Mouse (Mus musculus): ENCODE measurements around the gene Endou. TPM values are rescaled to one million over a fixed set of nuclear protein-coding genes. Genes with fewer than 3 reads are reported as not detected.
A peak's percentile ranks its signal among the peaks of the same experiment; 100 is the strongest.

Endou gene
- polyA plus RNA-seq, 1 experiment from 2014 or later = 0.20 TPM

- H3K4me2 ChIP-seq (ENCODE audit: low read depth) = no peak overlapping the region
- WGBS = 66% methylated on average over 6 of the region's 6 CpGs
- no peak overlapping the region for H3K9ac ChIP-seq (ENCODE audit: low read length)
- no peak overlapping the region for H3K27ac ChIP-seq (ENCODE audit: low read depth, low read length)
- H3K27me3 ChIP-seq (ENCODE audit: control insufficient read depth, insufficient read depth, low read length) = no peaks in the 10 kb centered on the region
- no peaks in the 10 kb centered on the region for H3K9me3 ChIP-seq (ENCODE audit: control insufficient read depth, low read length)
- no peak for DNase-seq (ENCODE audit: low spot score)
- H3K4me3 ChIP-seq (ENCODE audit: low read depth, low read length) = no peak overlapping the region
- H3K36me3 ChIP-seq (ENCODE audit: control insufficient read depth, insufficient read depth, low read length) = no peaks in the 10 kb centered on the region
- no peaks in the 10 kb centered on the region for H3K4me1 ChIP-seq (ENCODE audit: control insufficient read depth, insufficient read depth, low read length)
- ATAC-seq (ENCODE audit: insufficient read depth, low FRiP score, low TSS enrichment) = no peak
Observed at GRCm38 (mm10) chr15:97712546-97712945, 18.6 kb downstream of the Endou start.

- no peaks in the 10 kb centered on the region for H3K4me1 ChIP-seq (ENCODE audit: control insufficient read depth, insufficient read depth, low read length)
- ATAC-seq (ENCODE audit: insufficient read depth, low FRiP score, low TSS enrichment) (no peak), DNase-seq (ENCODE audit: low spot score) (peak; percentile 19)
- H3K4me2 ChIP-seq (ENCODE audit: low read depth) = no peak overlapping the region
- no peaks in the 10 kb centered on the region for H3K36me3 ChIP-seq (ENCODE audit: control insufficient read depth, insufficient read depth, low read length)
- no peak overlapping the region for H3K9ac ChIP-seq (ENCODE audit: low read length)
- no peak overlapping the region for H3K4me3 ChIP-seq (ENCODE audit: low read depth, low read length)
- 46% methylated on average over 6 of the region's 6 CpGs for WGBS
- H3K9me3 ChIP-seq (ENCODE audit: control insufficient read depth, low read length) = no peaks in the 10 kb centered on the region
- no peak overlapping the region for H3K27ac ChIP-seq (ENCODE audit: low read depth, low read length)
- no peaks in the 10 kb centered on the region for H3K27me3 ChIP-seq (ENCODE audit: control insufficient read depth, insufficient read depth, low read length)
Observed at GRCm38 (mm10) chr15:97710906-97711305, 20.2 kb downstream of the Endou start.

GRCm38 (mm10) chr15:97705211-97706050, 25.7 kb downstream of the Endou start, which contains the start of gene Rpap3:
TSS of gene Rpap3 (minus strand) at chr15:97705825.
- ATAC-seq (ENCODE audit: insufficient read depth, low FRiP score, low TSS enrichment) (peak; percentile 86), DNase-seq (ENCODE audit: low spot score) (peak; percentile 89)
- H3K4me2 ChIP-seq (ENCODE audit: low read depth) = peak within 1 kb of the TSS; percentile 81
- H3K36me3 ChIP-seq (ENCODE audit: control insufficient read depth, insufficient read depth, low read length) = peaks cover 2% of the 10 kb centered on the region; the same call in 1 of the 2 replicates
- peaks cover 4% of the 10 kb centered on the region; the same call in 1 of the 2 replicates for H3K4me1 ChIP-seq (ENCODE audit: control insufficient read depth, insufficient read depth, low read length)
- peak within 1 kb of the TSS; percentile 94 for H3K4me3 ChIP-seq (ENCODE audit: low read depth, low read length)
- peak within 1 kb of the TSS; percentile 89 for H3K9ac ChIP-seq (ENCODE audit: low read length)
- H3K27me3 ChIP-seq (ENCODE audit: control insufficient read depth, insufficient read depth, low read length) = no peaks in the 10 kb centered on the region
- peak within 1 kb of the TSS; percentile 58; the same call in 1 of the 2 replicates for H3K27ac ChIP-seq (ENCODE audit: low read depth, low read length)
- no peaks in the 10 kb centered on the region for H3K9me3 ChIP-seq (ENCODE audit: control insufficient read depth, low read length)
- under 1% methylated on average over 50 of the region's 71 CpGs for WGBS

GRCm38 (mm10) chr15:97696616-97697015, 34.5 kb downstream of the Endou start:
- H3K36me3 ChIP-seq (ENCODE audit: control insufficient read depth, insufficient read depth, low read length) = peaks cover 3% of the 10 kb centered on the region

GRCm38 (mm10) chr15:97693411-97693810, 37.7 kb downstream of the Endou start:
- Histone ChIP-seq H3K4me2 (ENCODE audit: low read depth) (no peak overlapping the region), H3K36me3 (ENCODE audit: control insufficient read depth, insufficient read depth, low read length) (peaks cover 3% of the 10 kb centered on the region), H3K27me3 (ENCODE audit: control insufficient read depth, insufficient read depth, low read length) (no peaks in the 10 kb centered on the region), H3K4me1 (ENCODE audit: control insufficient read depth, insufficient read depth, low read length) (no peaks in the 10 kb centered on the region), H3K4me3 (ENCODE audit: low read depth, low read length) (no peak overlapping the region), H3K9ac (ENCODE audit: low read length) (no peak overlapping the region), H3K9me3 (ENCODE audit: control insufficient read depth, low read length) (no peaks in the 10 kb centered on the region), H3K27ac (ENCODE audit: low read depth, low read length) (no peak overlapping the region)
- ATAC-seq (ENCODE audit: insufficient read depth, low FRiP score, low TSS enrichment) (no peak), DNase-seq (ENCODE audit: low spot score) (no peak)
- WGBS = 93% methylated on average over 5 of the region's 5 CpGs

More at GRCm38 (mm10) chr15:97696616-97697015, 34.5 kb downstream of the Endou start:
- WGBS = 90% methylated on average over 10 of the region's 10 CpGs
- H3K4me2 ChIP-seq (ENCODE audit: low read depth) = no peak overlapping the region
- no peaks in the 10 kb centered on the region for H3K27me3 ChIP-seq (ENCODE audit: control insufficient read depth, insufficient read depth, low read length)
- H3K9ac ChIP-seq (ENCODE audit: low read length) = no peak overlapping the region
- no peak overlapping the region for H3K4me3 ChIP-seq (ENCODE audit: low read depth, low read length)
- H3K4me1 ChIP-seq (ENCODE audit: control insufficient read depth, insufficient read depth, low read length) = no peaks in the 10 kb centered on the region
- no peak overlapping the region for H3K27ac ChIP-seq (ENCODE audit: low read depth, low read length)
- no peaks in the 10 kb centered on the region for H3K9me3 ChIP-seq (ENCODE audit: control insufficient read depth, low read length)
- DNase-seq (ENCODE audit: low spot score) (no peak), ATAC-seq (ENCODE audit: insufficient read depth, low FRiP score, low TSS enrichment) (no peak)

- Histone ChIP-seq H3K4me3 (ENCODE audit: low read depth, low read length) (no peak overlapping the region), H3K9me3 (ENCODE audit: control insufficient read depth, low read length) (no peaks in the 10 kb centered on the region), H3K27me3 (ENCODE audit: control insufficient read depth, insufficient read depth, low read length) (no peaks in the 10 kb centered on the region), H3K36me3 (ENCODE audit: control insufficient read depth, insufficient read depth, low read length) (peaks cover 18% of the 10 kb centered on the region), H3K9ac (ENCODE audit: low read length) (no peak overlapping the region), H3K4me2 (ENCODE audit: low read depth) (no peak overlapping the region), H3K4me1 (ENCODE audit: control insufficient read depth, insufficient read depth, low read length) (no peaks in the 10 kb centered on the region), H3K27ac (ENCODE audit: low read depth, low read length) (no peak overlapping the region)
- DNase-seq (ENCODE audit: low spot score) (no peak), ATAC-seq (ENCODE audit: insufficient read depth, low FRiP score, low TSS enrichment) (no peak)
- WGBS = 93% methylated on average over 9 of the region's 9 CpGs
Observed at GRCm38 (mm10) chr15:97684118-97684517, 47.0 kb downstream of the Endou start.

- ATAC-seq (ENCODE audit: insufficient read depth, low FRiP score, low TSS enrichment) = no peak
- H3K4me3 ChIP-seq (ENCODE audit: low read depth, low read length) = no peak overlapping the region
Observed at GRCm38 (mm10) chr15:97682053-97682452, 49.1 kb downstream of the Endou start.

GRCm38 (mm10) chr15:97679991-97680681, 51.0 kb downstream of the Endou start:
- no peak for DNase-seq (ENCODE audit: low spot score)
- 88% methylated on average over 18 of the region's 18 CpGs for WGBS
- no peaks in the 10 kb centered on the region for H3K4me1 ChIP-seq (ENCODE audit: control insufficient read depth, insufficient read depth, low read length)
- peaks cover 18% of the 10 kb centered on the region for H3K36me3 ChIP-seq (ENCODE audit: control insufficient read depth, insufficient read depth, low read length)
- no peaks in the 10 kb centered on the region for H3K27me3 ChIP-seq (ENCODE audit: control insufficient read depth, insufficient read depth, low read length)
- H3K4me2 ChIP-seq (ENCODE audit: low read depth) = no peak overlapping the region
- no peak overlapping the region for H3K27ac ChIP-seq (ENCODE audit: low read depth, low read length)
- no peaks in the 10 kb centered on the region for H3K9me3 ChIP-seq (ENCODE audit: control insufficient read depth, low read length)
- no peak overlapping the region for H3K9ac ChIP-seq (ENCODE audit: low read length)
- H3K4me3 ChIP-seq (ENCODE audit: low read depth, low read length) = no peak overlapping the region
- no peak for ATAC-seq (ENCODE audit: insufficient read depth, low FRiP score, low TSS enrichment)

More at GRCm38 (mm10) chr15:97682053-97682452, 49.1 kb downstream of the Endou start:
- Histone ChIP-seq H3K27ac (ENCODE audit: low read depth, low read length) (no peak overlapping the region), H3K27me3 (ENCODE audit: control insufficient read depth, insufficient read depth, low read length) (no peaks in the 10 kb centered on the region), H3K9me3 (ENCODE audit: control insufficient read depth, low read length) (no peaks in the 10 kb centered on the region), H3K36me3 (ENCODE audit: control insufficient read depth, insufficient read depth, low read length) (peaks cover 26% of the 10 kb centered on the region), H3K4me1 (ENCODE audit: control insufficient read depth, insufficient read depth, low read length) (no peaks in the 10 kb centered on the region), H3K4me2 (ENCODE audit: low read depth) (no peak overlapping the region), H3K9ac (ENCODE audit: low read length) (no peak overlapping the region)
- no peak for DNase-seq (ENCODE audit: low spot score)
- 91% methylated on average over 8 of the region's 8 CpGs for WGBS

Measured in neural tube, embryonic 11.5 days (tissue).